Mouse (Mus musculus) cerebellum, postnatal 4 days (tissue): ENCODE data around the gene Kctd10.

Experiments used
- DNase-seq, 2 experiments: peaks; one replicate each; pipeline ENCODE4 v3.0.0; 2022; ENCODE audit warnings: low spot score in 2 of 2, mixed read lengths in 1 of 2

The Kctd10 gene

GRCm38 (mm10) chr5:114378936-114379335, 1.4 kb downstream of the Kctd10 start:
- no peak for DNase-seq

- no peak for DNase-seq
Measured at GRCm38 (mm10) chr5:114378177-114378920, 2.0 kb downstream of the Kctd10 start.

DNA sequence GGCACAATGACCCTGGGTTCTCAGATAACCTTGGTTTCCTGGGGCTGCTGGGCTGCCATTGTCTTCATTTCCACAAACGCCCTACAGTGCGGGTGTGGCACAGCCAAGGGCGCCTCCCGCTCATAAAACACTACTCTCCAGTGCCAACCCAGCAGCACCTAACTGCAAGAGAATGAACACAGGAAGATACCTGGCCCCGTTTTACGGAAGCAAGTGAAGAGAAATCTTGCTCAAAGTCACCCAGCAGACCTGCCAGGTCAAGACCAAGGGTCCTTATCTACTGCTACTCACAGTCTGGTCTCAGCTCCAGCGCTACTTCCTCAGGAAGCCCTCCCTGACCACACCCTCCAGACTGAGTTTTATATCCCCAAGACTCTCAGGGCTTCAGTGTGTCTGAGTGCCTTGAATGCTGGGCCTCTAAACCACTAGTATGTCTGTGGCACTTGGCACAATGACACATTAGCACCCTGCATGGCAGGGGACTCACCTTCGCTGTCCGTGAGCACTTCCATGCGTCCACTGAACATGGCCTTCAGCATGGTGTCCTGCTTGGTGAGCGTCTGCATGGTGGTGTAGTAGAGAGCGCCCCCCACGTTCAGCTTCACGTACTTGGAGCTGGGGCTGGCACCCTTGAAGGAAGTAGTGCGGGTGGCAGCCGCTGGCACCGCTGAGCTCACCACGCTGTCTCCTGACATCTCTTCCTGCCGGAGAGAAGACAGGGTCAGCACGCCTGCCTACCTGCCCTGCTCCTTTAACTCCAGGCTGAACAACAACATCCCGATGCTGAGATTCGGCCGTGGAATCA, 5.7 kb downstream of the Kctd10 start:
- DNase-seq: no peak

- DNase-seq: no peak
Measured at GRCm38 (mm10) chr5:114373581-114373980, 6.7 kb downstream of the Kctd10 start.

DNA sequence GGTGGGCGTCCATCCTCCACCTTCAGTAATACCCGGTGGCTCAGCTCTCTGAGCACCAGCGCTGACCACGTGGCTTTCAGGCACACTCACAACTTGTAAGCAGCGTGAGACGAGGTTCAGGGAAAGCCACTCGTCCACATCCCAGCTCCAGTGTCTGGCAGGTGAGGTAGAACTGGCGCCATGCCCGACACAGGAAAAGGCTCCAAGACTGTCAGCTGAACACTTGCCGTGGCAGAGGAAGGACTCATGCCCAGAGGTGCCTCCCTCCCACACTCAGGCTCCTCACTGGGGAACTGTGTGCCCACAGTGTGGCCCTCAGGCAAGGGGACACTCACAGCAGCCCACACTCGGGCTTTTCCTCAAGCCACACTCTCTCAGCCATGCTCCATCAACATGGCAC, 7.1 kb downstream of the Kctd10 start:
- DNase-seq: no peak

- DNase-seq: no peak
Measured at GRCm38 (mm10) chr5:114372565-114372964, 7.7 kb downstream of the Kctd10 start.

GRCm38 (mm10) chr5:114371731-114372473, 8.4 kb downstream of the Kctd10 start:
- no peak for DNase-seq

- DNase-seq: no peak
Measured at GRCm38 (mm10) chr5:114371331-114371730, 9.0 kb downstream of the Kctd10 start.

- DNase-seq: no peak
Measured at GRCm38 (mm10) chr5:114370371-114370776, 9.9 kb downstream of the Kctd10 start.

- no peak for DNase-seq
Measured at GRCm38 (mm10) chr5:114369921-114370320, 10.4 kb downstream of the Kctd10 start.

- no peak for DNase-seq
Measured at GRCm38 (mm10) chr5:114368803-114369496, 11.4 kb downstream of the Kctd10 start.

GRCm38 (mm10) chr5:114368121-114368520, 12.2 kb downstream of the Kctd10 start:
- no peak for DNase-seq

DNA sequence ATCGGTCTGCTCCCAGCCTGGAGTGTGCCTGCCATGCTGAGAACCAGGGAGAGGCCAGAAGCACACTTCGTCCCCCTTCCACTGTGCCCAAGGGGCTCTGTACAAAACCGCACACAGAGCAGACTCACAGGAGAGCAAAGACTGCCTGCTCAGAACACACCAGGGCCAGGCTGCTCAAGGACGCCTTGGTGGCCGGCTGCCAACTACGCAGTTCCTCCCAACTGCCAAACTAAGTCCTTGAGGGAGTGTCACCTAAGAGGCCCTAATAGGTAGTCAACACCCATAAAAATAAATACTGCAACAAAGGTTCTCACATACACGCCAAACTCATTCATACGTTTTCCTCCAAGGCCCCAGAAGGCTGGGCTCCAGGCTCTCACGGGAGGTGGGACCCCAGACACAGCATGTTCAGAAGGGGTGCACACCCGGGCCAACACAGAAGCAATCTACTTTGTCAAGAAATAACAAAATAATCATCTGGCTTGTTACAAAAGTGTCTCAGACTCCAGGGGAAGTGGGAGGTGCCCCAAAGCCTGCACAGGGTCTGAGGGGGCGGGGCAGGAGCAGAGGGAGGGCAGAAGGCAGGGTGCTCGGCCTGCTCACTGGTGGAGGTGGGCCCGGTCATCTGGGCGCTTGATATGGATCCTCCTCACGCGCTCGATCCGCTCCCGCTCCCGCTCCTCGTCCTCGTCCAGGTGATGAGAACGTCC, 15.1 kb downstream of the Kctd10 start:
- no peak for DNase-seq

GRCm38 (mm10) chr5:114360968-114361367, 19.3 kb downstream of the Kctd10 start:
- DNase-seq: no peak

DNA sequence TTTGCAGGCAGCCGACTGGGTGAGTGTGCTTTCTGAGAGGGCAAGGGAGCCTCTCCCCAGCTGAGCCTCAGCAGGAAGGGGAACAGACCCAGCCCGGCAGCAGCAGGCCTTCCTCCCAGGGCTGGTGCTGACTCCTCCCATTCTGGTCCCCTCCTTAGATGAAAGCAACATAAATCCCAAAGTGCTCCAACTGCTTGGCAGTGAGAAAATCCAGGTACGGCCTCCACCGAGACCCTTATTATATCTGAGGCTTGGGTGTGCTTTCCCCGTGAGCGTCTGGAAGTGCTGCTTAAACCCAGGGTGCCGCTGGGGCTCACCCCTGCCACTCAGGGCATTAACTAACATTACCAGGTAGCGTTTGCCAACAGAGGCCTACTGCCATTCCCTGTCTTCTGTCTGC, 20.7 kb downstream of the Kctd10 start:
- no peak for DNase-seq

GRCm38 (mm10) chr5:114358833-114359232, 21.5 kb downstream of the Kctd10 start:
- no peak for DNase-seq

DNA sequence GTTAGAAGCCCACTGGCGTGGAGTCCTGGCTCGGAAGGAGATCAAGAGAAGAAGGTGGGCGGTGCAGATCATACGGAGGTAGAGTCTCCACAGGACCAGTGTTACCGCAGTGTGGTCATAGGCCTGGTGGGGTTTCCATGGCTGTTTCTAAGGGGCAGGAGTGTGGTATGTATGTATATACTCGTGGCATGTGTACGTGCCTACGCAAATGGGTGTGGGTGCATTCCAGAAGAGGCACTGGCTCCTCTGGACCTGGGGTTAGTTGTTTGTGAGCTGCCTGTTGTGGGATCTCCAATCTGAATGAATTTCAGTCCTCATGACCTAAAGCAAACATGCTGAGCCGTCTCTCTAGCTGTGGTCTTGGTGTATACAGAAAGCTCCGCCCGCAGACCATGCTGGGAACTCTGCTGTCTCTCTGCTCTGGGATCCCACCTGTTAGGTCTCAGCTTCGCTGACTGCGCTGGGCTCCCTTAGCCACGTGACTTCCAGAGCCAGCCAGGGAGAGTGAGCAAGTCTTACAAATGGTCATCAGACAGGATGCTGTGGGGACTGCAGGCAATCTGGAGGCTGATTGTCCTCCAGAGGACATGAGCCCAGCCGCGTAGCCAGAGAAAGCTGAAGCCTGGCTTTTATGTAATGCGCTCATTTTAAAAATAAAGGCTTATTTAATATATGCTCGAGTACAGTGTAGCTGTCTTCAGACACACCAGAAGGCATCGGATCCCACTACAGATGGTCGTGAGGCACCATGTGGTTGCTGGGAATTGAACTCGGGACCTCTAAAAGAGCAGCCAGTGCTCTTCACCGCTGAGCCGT, 23.2 kb downstream of the Kctd10 start:
- DNase-seq: no peak

- peak; percentile 34 to 35 for DNase-seq
Measured at GRCm38 (mm10) chr5:114356250-114356935, 23.9 kb downstream of the Kctd10 start.

GRCm38 (mm10) chr5:114351490-114351889, 28.8 kb downstream of the Kctd10 start:
- no peak for DNase-seq

DNA sequence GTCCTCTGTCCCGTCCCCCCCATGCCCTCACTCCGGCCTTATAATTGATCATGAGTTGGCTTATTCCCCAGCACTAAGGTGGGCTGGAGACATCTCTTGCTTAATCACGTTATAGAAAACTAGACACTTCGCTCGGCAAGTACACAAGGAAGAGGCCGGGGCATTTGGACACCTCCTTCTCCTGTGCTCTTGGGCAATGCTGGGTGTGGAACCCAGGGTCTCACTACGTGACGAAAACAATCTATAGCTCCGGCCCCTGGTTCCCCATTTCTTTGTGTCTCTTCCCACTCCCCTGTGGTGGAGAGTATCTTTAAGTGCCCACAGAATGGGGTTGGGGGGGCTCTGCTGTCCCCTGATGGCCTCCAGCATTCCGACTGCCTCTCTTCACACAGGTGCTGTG, 33.3 kb downstream of the Kctd10 start:
- DNase-seq: no peak
